Mouse (Mus musculus) adrenal gland, adult 8-10 months (tissue): Measurements from ENCODE around the gene Akap14. TPM values are rescaled to one million over a fixed set of nuclear protein-coding genes. Genes with fewer than 3 reads are reported as not detected.

Source experiments
- DNase-seq: peaks from one replicate; pipeline ENCODE4 v3.0.0; 2022
- total RNA-seq, 4 experiments: library from RNA; stranded (reverse); gene quantifications; 2 replicates each; pipeline ENCODE4 v1.2.4; 2022

The Akap14 gene
- total RNA-seq, 4 experiments from 2014 or later, result not detected

DNA sequence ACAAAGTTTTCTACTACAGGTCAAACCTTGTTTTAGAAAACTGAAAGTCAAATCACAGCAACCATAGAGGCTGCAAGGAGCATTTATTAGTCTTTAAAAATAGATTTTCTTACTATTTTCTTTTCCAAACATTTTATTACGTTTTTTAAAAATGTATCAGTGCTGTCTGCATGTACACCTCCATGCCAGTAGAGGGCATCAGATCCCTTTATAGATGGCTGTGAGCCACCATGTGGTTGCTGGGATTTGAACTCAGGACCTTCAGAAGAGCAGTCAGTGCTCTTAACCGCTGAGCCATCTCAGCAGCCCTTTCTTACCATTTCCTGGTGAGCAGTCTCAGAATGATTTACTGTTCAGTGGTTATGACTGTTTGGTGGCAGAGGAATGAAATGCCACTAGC, 64.8 kb downstream of the Akap14 start:
- no peak for DNase-seq

Other genes with a start within 250 kb of the Akap14 start
- 10 to 100 TPM; 21.4 to 45.9 (median 31.0) TPM for gene Sept6, start 177.0 kb downstream of the Akap14 start, total RNA-seq
- 1 to 10 TPM in 2 of 4 experiments, under 1 TPM in 2; 0.63 to 5.0 (median 1.9) TPM for gene Sowahd, start 120.0 kb downstream of the Akap14 start, total RNA-seq
- 100 to 1,000 TPM; 509 to 573 (median 523) TPM for gene Rpl39, start 83.4 kb downstream of the Akap14 start, total RNA-seq
- gene Upf3b, start 58.5 kb downstream of the Akap14 start, total RNA-seq, result 10 to 100 TPM; 14.7 to 27.6 (median 19.3) TPM
- gene Nkap, start 42.0 kb downstream of the Akap14 start, total RNA-seq, result 10 to 100 TPM; 13.3 to 19.1 (median 18.7) TPM
- 100 to 1,000 TPM; 250 to 390 (median 291) TPM for gene Ndufa1, start 22.3 kb upstream of the Akap14 start, total RNA-seq
- gene Rnf113a1, start 22.4 kb upstream of the Akap14 start, total RNA-seq, result 1 to 10 TPM; 4.6 to 5.5 (median 5.3) TPM
- not detected for gene Gm9, start 42.2 kb upstream of the Akap14 start, total RNA-seq
- not detected for gene Rhox1, start 53.4 kb upstream of the Akap14 start, total RNA-seq
- not detected for gene Rhox2a, start 76.1 kb upstream of the Akap14 start, total RNA-seq
- not detected for gene Rhox3a, start 81.1 kb upstream of the Akap14 start, total RNA-seq
- gene Rhox4a, start 96.5 kb upstream of the Akap14 start, total RNA-seq, result not detected
- not detected for gene Rhox3a2, start 211.2 kb upstream of the Akap14 start, total RNA-seq
- gene Rhox4a2, start 222.0 kb upstream of the Akap14 start, total RNA-seq, result not detected
- not detected for gene Rhox2b, start 243.2 kb upstream of the Akap14 start, total RNA-seq